Mouse (Mus musculus) limb, embryonic 14.5 days (tissue): ENCODE results near the gene Myo5c. TPM values are rescaled to one million over a fixed set of nuclear protein-coding genes. Genes with fewer than 3 reads are reported as not detected.

Experiments
- ATAC-seq: fragments of 200-750 bp; cut with Nextera tagmentation; 2 replicates; pipeline ENCODE4 v1.8.0; 2017; ENCODE audit warnings: low read depth, moderate number of reproducible peaks, moderate TSS enrichment; ENCODE audit not compliant: low FRiP score
- DNase-seq: peaks from one replicate; pipeline ENCODE4 v3.0.0-alpha.2; 2015; ENCODE audit warnings: low spot score
- H3K27ac ChIP-seq: fragments of 300-500 bp; sonication (generic); replicated peaks from 2 replicates; pipeline ENCODE4 v1.5.1; 2014; ENCODE audit warnings: low read depth, mild to moderate bottlenecking, low read length, moderate library complexity, mixed read lengths
- H3K27me3 ChIP-seq: fragments of 300-500 bp; sonication (generic); 2 replicates; pipeline ENCODE4 v1.6.1; 2014; ENCODE audit warnings: low read length, mixed read lengths; ENCODE audit not compliant: control insufficient read depth, insufficient read depth
- H3K36me3 ChIP-seq: fragments of 300-500 bp; sonication (generic); 2 replicates; pipeline ENCODE4 v1.6.1; 2014; ENCODE audit warnings: mild to moderate bottlenecking, low read length, moderate library complexity, mixed read lengths; ENCODE audit not compliant: control insufficient read depth, insufficient read depth
- H3K4me1 ChIP-seq: fragments of 300-500 bp; sonication (generic); 2 replicates; pipeline ENCODE4 v1.6.1; 2014; ENCODE audit warnings: antibody characterized with exemption, low read length, mixed read lengths; ENCODE audit not compliant: control insufficient read depth, insufficient read depth
- H3K4me2 ChIP-seq: fragments of 300-500 bp; sonication (generic); replicated peaks from 2 replicates; pipeline ENCODE4 v1.6.1; 2014; ENCODE audit warnings: low read depth, mild to moderate bottlenecking, low read length, moderate library complexity; ENCODE audit not compliant: severe bottlenecking
- H3K4me3 ChIP-seq: fragments of 300-500 bp; sonication (generic); replicated peaks from 2 replicates; pipeline ENCODE4 v1.5.1; 2014; ENCODE audit warnings: low read length
- H3K9ac ChIP-seq: fragments of 300-500 bp; sonication (generic); 2 replicates; pipeline ENCODE4 v1.6.1; 2014; ENCODE audit warnings: mild to moderate bottlenecking, low read depth, low read length, moderate library complexity; ENCODE audit not compliant: severe bottlenecking
- H3K9me3 ChIP-seq: fragments of 300-500 bp; sonication (generic); 2 replicates; pipeline ENCODE4 v1.6.1; 2016; ENCODE audit warnings: low read length; ENCODE audit not compliant: control insufficient read depth
- POLR2A ChIP-seq: fragments of 200-500 bp; IDR thresholded peaks from 2 replicates; pipeline ENCODE4 v1.8.0; 2012; ENCODE audit warnings: inconsistent platforms, mild to moderate bottlenecking, moderate library complexity, borderline replicate concordance; ENCODE audit not compliant: insufficient read depth, insufficient read length; ENCODE audit errors: extremely low read depth
- WGBS: fragments of 180-500 bp; shearing (Covaris S2); extraction: QIAGEN DNeasy Blood & Tissue Kit; methylation state at CpG from one replicate; pipeline ENCODE4 v1.1.7; 2014; 5-methylcytosine and 5-hydroxymethylcytosine counted together
- polyA plus RNA-seq, 2 experiments: library from polyadenylated mRNA; depleted of rRNA in 1 of 2; stranded (reverse) in 1 of 2; unstranded in 1 of 2; fragments of >200 nt; fragmentation: Nextera tagmentation in 1 of 2; extraction: Ambion mirVana in 1 of 2; gene quantifications; 2 replicates each; pipeline versions ENCODE4 v1.2.1 to v1.2.3; 2012 to 2014

Myo5c gene
- polyA plus RNA-seq, 2 experiments: 0.15 to 0.52 TPM

- Histone ChIP-seq H3K27me3 (no peaks in the 10 kb centered on the region), H3K27ac (no peak overlapping the region), H3K4me1 (no peaks in the 10 kb centered on the region), H3K36me3 (no peaks in the 10 kb centered on the region), H3K9ac (no peak overlapping the region), H3K4me2 (no peak overlapping the region), H3K9me3 (no peaks in the 10 kb centered on the region), H3K4me3 (no peak overlapping the region)
- ATAC-seq (no peak), DNase-seq (no peak)
- TF ChIP-seq POLR2A: no peak
- 79% methylated on average over 8 of the region's 8 CpGs for WGBS
Measured at GRCm38 (mm10) chr9:75271539-75271938, 39.7 kb downstream of the Myo5c start.

GRCm38 (mm10) chr9:75273646-75274045 lies 41.8 kb downstream of the Myo5c start:
- no peak overlapping the region for H3K4me2 ChIP-seq
- 83% methylated on average over 6 of the region's 6 CpGs for WGBS
- H3K27ac ChIP-seq: no peak overlapping the region
- H3K4me1 ChIP-seq: no peaks in the 10 kb centered on the region
- no peak overlapping the region for H3K9ac ChIP-seq
- no peaks in the 10 kb centered on the region for H3K9me3 ChIP-seq
- no peaks in the 10 kb centered on the region for H3K27me3 ChIP-seq
- no peaks in the 10 kb centered on the region for H3K36me3 ChIP-seq
- H3K4me3 ChIP-seq: no peak overlapping the region
- no peak for DNase-seq
- TF ChIP-seq POLR2A: no peak
- ATAC-seq: no peak

DNA sequence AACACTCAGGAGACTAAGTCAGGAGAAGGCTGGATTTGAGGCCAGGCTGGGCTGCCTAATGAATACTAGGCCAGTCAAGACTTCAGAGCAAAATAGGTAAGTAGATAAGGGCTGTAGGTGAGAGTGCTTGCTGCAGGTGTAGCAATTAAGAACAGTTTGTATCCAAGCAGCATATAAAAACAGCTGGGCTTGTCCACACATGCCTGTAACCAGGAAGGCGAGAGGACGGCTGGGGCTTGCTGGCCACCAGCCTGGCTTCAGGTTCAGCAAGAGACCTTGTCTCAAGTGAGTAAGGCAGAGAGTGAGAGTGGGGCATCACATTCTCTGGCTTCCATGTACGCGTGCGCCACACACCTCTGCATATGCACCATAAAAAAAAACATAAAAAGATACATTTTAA lies 42.7 kb downstream of the Myo5c start:
- H3K27ac ChIP-seq: no peak overlapping the region
- H3K27me3 ChIP-seq: no peaks in the 10 kb centered on the region
- H3K36me3 ChIP-seq: no peaks in the 10 kb centered on the region
- no peak overlapping the region for H3K4me2 ChIP-seq
- ATAC-seq (no peak), DNase-seq (no peak)
- no peak overlapping the region for H3K9ac ChIP-seq
- H3K4me3 ChIP-seq: no peak overlapping the region
- no peak for TF ChIP-seq POLR2A
- no peaks in the 10 kb centered on the region for H3K9me3 ChIP-seq
- 82% methylated on average over 5 of the region's 5 CpGs for WGBS
- no peaks in the 10 kb centered on the region for H3K4me1 ChIP-seq

DNA sequence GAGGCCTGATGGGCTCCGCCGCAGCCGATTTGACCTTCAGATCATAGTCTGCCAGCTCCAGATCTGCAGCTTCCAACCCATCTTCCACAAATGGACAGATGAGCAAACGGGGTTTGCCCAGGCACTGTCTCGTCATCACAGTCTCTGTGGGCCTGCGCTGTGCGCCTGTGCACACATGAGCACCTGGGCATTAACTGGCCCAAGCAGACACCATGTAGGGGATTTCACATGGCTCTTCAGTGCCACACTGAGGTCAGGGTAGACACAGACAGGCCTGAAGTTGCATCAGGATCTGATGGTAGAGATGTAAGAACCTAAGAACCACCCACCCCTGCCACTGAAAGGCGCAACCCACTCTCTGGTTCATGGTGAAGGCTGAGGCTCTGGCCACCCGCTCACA lies 43.2 kb downstream of the Myo5c start:
- no peaks in the 10 kb centered on the region for H3K27me3 ChIP-seq
- no peak overlapping the region for H3K27ac ChIP-seq
- no peak overlapping the region for H3K9ac ChIP-seq
- H3K4me1 ChIP-seq: no peaks in the 10 kb centered on the region
- H3K9me3 ChIP-seq: no peaks in the 10 kb centered on the region
- no peak for TF ChIP-seq POLR2A
- no peaks in the 10 kb centered on the region for H3K36me3 ChIP-seq
- ATAC-seq (no peak), DNase-seq (no peak)
- H3K4me2 ChIP-seq: no peak overlapping the region
- no peak overlapping the region for H3K4me3 ChIP-seq
- WGBS: 91% methylated on average over 9 of the region's 9 CpGs

GRCm38 (mm10) chr9:75280814-75281213 lies 49.0 kb downstream of the Myo5c start:
- DNase-seq (no peak), ATAC-seq (no peak)
- TF ChIP-seq POLR2A: no peak
- Histone ChIP-seq H3K9ac (no peak overlapping the region), H3K4me1 (no peaks in the 10 kb centered on the region), H3K4me2 (no peak overlapping the region), H3K36me3 (no peaks in the 10 kb centered on the region), H3K9me3 (no peaks in the 10 kb centered on the region), H3K4me3 (no peak overlapping the region), H3K27ac (no peak overlapping the region), H3K27me3 (no peaks in the 10 kb centered on the region)
- 42% methylated on average over 5 of the region's 5 CpGs for WGBS

DNA sequence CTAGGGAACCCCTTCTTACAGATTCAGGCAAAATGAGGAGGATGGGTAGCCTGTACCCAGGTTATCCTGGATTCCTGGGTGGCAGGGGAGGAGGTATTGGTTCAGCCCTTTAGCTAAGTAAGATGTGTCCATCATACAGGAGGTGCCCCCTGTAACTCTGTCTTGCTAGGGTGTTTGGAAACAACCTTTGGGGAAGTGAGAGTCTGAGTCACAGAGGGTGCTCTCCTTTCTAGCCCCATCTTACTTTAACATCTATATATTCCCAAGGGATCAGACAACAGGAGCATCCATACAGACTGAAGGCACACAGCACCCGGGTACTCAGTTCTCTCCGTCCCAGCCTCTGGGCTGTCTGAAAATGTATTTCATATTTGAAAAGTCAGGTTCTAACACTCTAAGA lies 50.4 kb downstream of the Myo5c start:
- ATAC-seq (no peak), DNase-seq (no peak)
- no peaks in the 10 kb centered on the region for H3K9me3 ChIP-seq
- H3K36me3 ChIP-seq: no peaks in the 10 kb centered on the region
- H3K9ac ChIP-seq: no peak overlapping the region
- H3K4me2 ChIP-seq: no peak overlapping the region
- H3K4me1 ChIP-seq: no peaks in the 10 kb centered on the region
- no peak overlapping the region for H3K27ac ChIP-seq
- H3K27me3 ChIP-seq: no peaks in the 10 kb centered on the region
- no peak for TF ChIP-seq POLR2A
- no peak overlapping the region for H3K4me3 ChIP-seq
- WGBS: 85% methylated on average over 2 of the region's 2 CpGs
